Mouse (Mus musculus): ENCODE data around the gene Eri3. TPM values are rescaled to one million over a fixed set of nuclear protein-coding genes. Genes with fewer than 3 reads are reported as not detected.

The Eri3 gene
- polyA plus RNA-seq, 1 experiment from 2014 or later = 106 TPM

GRCm38 (mm10) chr4:117645859-117646258, 95.7 kb downstream of the Eri3 start:
- H3K9ac ChIP-seq (ENCODE audit: low read length) = no peak overlapping the region
- H3K27me3 ChIP-seq (ENCODE audit: control insufficient read depth, insufficient read depth, low read length) = no peaks in the 10 kb centered on the region
- no peaks in the 10 kb centered on the region for H3K4me1 ChIP-seq (ENCODE audit: control insufficient read depth, insufficient read depth, low read length)
- no peaks in the 10 kb centered on the region for H3K9me3 ChIP-seq (replicated peaks; ENCODE audit: control insufficient read depth, low read length)
- H3K36me3 ChIP-seq (ENCODE audit: control insufficient read depth, insufficient read depth, low read length) = peaks cover 4% of the 10 kb centered on the region; the same call in 1 of the 2 replicates
- WGBS = 64% methylated on average over 2 of the region's 2 CpGs
- H3K4me2 ChIP-seq (ENCODE audit: low read depth, low read length) = no peak overlapping the region
- peak; percentile 40; the same call in 1 of the 2 replicates for ATAC-seq (ENCODE audit: insufficient read depth, low FRiP score)
- H3K4me3 ChIP-seq (replicated peaks; ENCODE audit: low read length) = no peak overlapping the region
- no peak overlapping the region for H3K27ac ChIP-seq (ENCODE audit: low read length)

GRCm38 (mm10) chr4:117646496-117646895, 96.3 kb downstream of the Eri3 start:
- H3K9me3 ChIP-seq (replicated peaks; ENCODE audit: control insufficient read depth, low read length) = no peaks in the 10 kb centered on the region
- no peaks in the 10 kb centered on the region for H3K27me3 ChIP-seq (ENCODE audit: control insufficient read depth, insufficient read depth, low read length)
- H3K9ac ChIP-seq (ENCODE audit: low read length) = no peak overlapping the region
- H3K4me3 ChIP-seq (replicated peaks; ENCODE audit: low read length) = no peak overlapping the region
- H3K36me3 ChIP-seq (ENCODE audit: control insufficient read depth, insufficient read depth, low read length) = peaks cover 4% of the 10 kb centered on the region; the same call in 1 of the 2 replicates
- 68% methylated on average over 8 of the region's 8 CpGs for WGBS
- H3K4me1 ChIP-seq (ENCODE audit: control insufficient read depth, insufficient read depth, low read length) = no peaks in the 10 kb centered on the region
- H3K4me2 ChIP-seq (ENCODE audit: low read depth, low read length) = no peak overlapping the region
- no peak for ATAC-seq (ENCODE audit: insufficient read depth, low FRiP score)
- H3K27ac ChIP-seq (ENCODE audit: low read length) = no peak overlapping the region

GRCm38 (mm10) chr4:117646926-117647755, 97.0 kb downstream of the Eri3 start:
- Histone ChIP-seq H3K9me3 (replicated peaks; ENCODE audit: control insufficient read depth, low read length) (no peaks in the 10 kb centered on the region), H3K4me1 (ENCODE audit: control insufficient read depth, insufficient read depth, low read length) (no peaks in the 10 kb centered on the region), H3K9ac (ENCODE audit: low read length) (no peak overlapping the region), H3K27me3 (ENCODE audit: control insufficient read depth, insufficient read depth, low read length) (no peaks in the 10 kb centered on the region), H3K4me3 (replicated peaks; ENCODE audit: low read length) (no peak overlapping the region), H3K4me2 (ENCODE audit: low read depth, low read length) (no peak overlapping the region), H3K27ac (ENCODE audit: low read length) (no peak overlapping the region), H3K36me3 (ENCODE audit: control insufficient read depth, insufficient read depth, low read length) (peaks cover 4% of the 10 kb centered on the region; the same call in 1 of the 2 replicates)
- WGBS = 64% methylated on average over 23 of the region's 23 CpGs
- ATAC-seq (ENCODE audit: insufficient read depth, low FRiP score) = no peak

GRCm38 (mm10) chr4:117651626-117652101, 101.5 kb downstream of the Eri3 start:
- H3K36me3 ChIP-seq (ENCODE audit: control insufficient read depth, insufficient read depth, low read length) = peaks cover 4% of the 10 kb centered on the region; the same call in 1 of the 2 replicates
- H3K9me3 ChIP-seq (replicated peaks; ENCODE audit: control insufficient read depth, low read length) = no peaks in the 10 kb centered on the region
- no peak overlapping the region for H3K4me2 ChIP-seq (ENCODE audit: low read depth, low read length)
- no peak overlapping the region for H3K9ac ChIP-seq (ENCODE audit: low read length)
- no peak overlapping the region for H3K27ac ChIP-seq (ENCODE audit: low read length)
- H3K4me3 ChIP-seq (replicated peaks; ENCODE audit: low read length) = no peak overlapping the region
- H3K27me3 ChIP-seq (ENCODE audit: control insufficient read depth, insufficient read depth, low read length) = no peaks in the 10 kb centered on the region
- WGBS = 56% methylated on average over 8 of the region's 8 CpGs
- no peak for ATAC-seq (ENCODE audit: insufficient read depth, low FRiP score)
- no peaks in the 10 kb centered on the region for H3K4me1 ChIP-seq (ENCODE audit: control insufficient read depth, insufficient read depth, low read length)

- Histone ChIP-seq H3K4me2 (ENCODE audit: low read depth, low read length) (no peak overlapping the region), H3K4me3 (replicated peaks; ENCODE audit: low read length) (no peak overlapping the region), H3K9me3 (replicated peaks; ENCODE audit: control insufficient read depth, low read length) (no peaks in the 10 kb centered on the region), H3K36me3 (ENCODE audit: control insufficient read depth, insufficient read depth, low read length) (peaks cover 4% of the 10 kb centered on the region; the same call in 1 of the 2 replicates), H3K4me1 (ENCODE audit: control insufficient read depth, insufficient read depth, low read length) (0 out of 2 replicates have a peak, but pooled peaks cover 3% of the 10 kb centered on the region), H3K27ac (ENCODE audit: low read length) (no peak overlapping the region), H3K9ac (ENCODE audit: low read length) (no peak overlapping the region), H3K27me3 (ENCODE audit: control insufficient read depth, insufficient read depth, low read length) (no peaks in the 10 kb centered on the region)
- no peak for ATAC-seq (ENCODE audit: insufficient read depth, low FRiP score)
- 62% methylated on average over 5 of the region's 5 CpGs for WGBS
Measured at GRCm38 (mm10) chr4:117652727-117653126, 102.6 kb downstream of the Eri3 start.

- H3K4me1 ChIP-seq (ENCODE audit: control insufficient read depth, insufficient read depth, low read length) = peaks cover 8% of the 10 kb centered on the region; the same call in 1 of the 2 replicates
- no peaks in the 10 kb centered on the region for H3K27me3 ChIP-seq (ENCODE audit: control insufficient read depth, insufficient read depth, low read length)
- H3K27ac ChIP-seq (ENCODE audit: low read length) = no peak overlapping the region
- ATAC-seq (ENCODE audit: insufficient read depth, low FRiP score) = no peak
- no peak overlapping the region for H3K4me2 ChIP-seq (ENCODE audit: low read depth, low read length)
- no peak overlapping the region for H3K4me3 ChIP-seq (replicated peaks; ENCODE audit: low read length)
- no peaks in the 10 kb centered on the region for H3K9me3 ChIP-seq (replicated peaks; ENCODE audit: control insufficient read depth, low read length)
- H3K9ac ChIP-seq (ENCODE audit: low read length) = no peak overlapping the region
- peaks cover 4% of the 10 kb centered on the region; the same call in 1 of the 2 replicates for H3K36me3 ChIP-seq (ENCODE audit: control insufficient read depth, insufficient read depth, low read length)
- WGBS = 39% methylated on average over 10 of the region's 10 CpGs
Measured at GRCm38 (mm10) chr4:117654016-117654702, 104.0 kb downstream of the Eri3 start.

GRCm38 (mm10) chr4:117654703-117655499, 104.7 kb downstream of the Eri3 start:
- no peak overlapping the region for H3K9ac ChIP-seq (ENCODE audit: low read length)
- H3K9me3 ChIP-seq (replicated peaks; ENCODE audit: control insufficient read depth, low read length) = no peaks in the 10 kb centered on the region
- H3K4me1 ChIP-seq (ENCODE audit: control insufficient read depth, insufficient read depth, low read length) = peaks cover 8% of the 10 kb centered on the region; the same call in 1 of the 2 replicates
- H3K27me3 ChIP-seq (ENCODE audit: control insufficient read depth, insufficient read depth, low read length) = no peaks in the 10 kb centered on the region
- no peak for ATAC-seq (ENCODE audit: insufficient read depth, low FRiP score)
- no peak overlapping the region for H3K4me3 ChIP-seq (replicated peaks; ENCODE audit: low read length)
- no peak overlapping the region for H3K4me2 ChIP-seq (ENCODE audit: low read depth, low read length)
- H3K36me3 ChIP-seq (ENCODE audit: control insufficient read depth, insufficient read depth, low read length) = peaks cover 3% of the 10 kb centered on the region; the same call in 1 of the 2 replicates
- WGBS = 65% methylated on average over 9 of the region's 9 CpGs
- H3K27ac ChIP-seq (ENCODE audit: low read length) = no peak overlapping the region

GRCm38 (mm10) chr4:117655500-117655863, 105.3 kb downstream of the Eri3 start:
- Histone ChIP-seq H3K27me3 (ENCODE audit: control insufficient read depth, insufficient read depth, low read length) (no peaks in the 10 kb centered on the region), H3K36me3 (ENCODE audit: control insufficient read depth, insufficient read depth, low read length) (no peaks in the 10 kb centered on the region)
- 59% methylated on average over 5 of the region's 5 CpGs for WGBS

More at GRCm38 (mm10) chr4:117655500-117655863, 105.3 kb downstream of the Eri3 start:
- Histone ChIP-seq H3K4me1 (ENCODE audit: control insufficient read depth, insufficient read depth, low read length) (peaks cover 8% of the 10 kb centered on the region; the same call in 1 of the 2 replicates), H3K4me3 (replicated peaks; ENCODE audit: low read length) (no peak overlapping the region), H3K27ac (ENCODE audit: low read length) (no peak overlapping the region), H3K4me2 (ENCODE audit: low read depth, low read length) (no peak overlapping the region), H3K9ac (ENCODE audit: low read length) (no peak overlapping the region), H3K9me3 (replicated peaks; ENCODE audit: control insufficient read depth, low read length) (no peaks in the 10 kb centered on the region)
- no peak for ATAC-seq (ENCODE audit: insufficient read depth, low FRiP score)

All from stomach, embryonic 16.5 days (tissue).